Mouse (Mus musculus): ENCODE results near the gene Amfr.
A peak's percentile ranks its signal among the peaks of the same experiment; 100 is the strongest.

Amfr gene

GRCm38 (mm10) chr8:94012013-94012951 lies at the start of gene Amfr:
Gene Amfr (minus strand): TSS chr8:94012842.
- peak; percentile 87 to 89 for DNase-seq

- DNase-seq: peak; percentile 78 to 87
These were observed 44.7 kb upstream of the Amfr start for GRCm38 (mm10) chr8:94057157-94057854.

GRCm38 (mm10) chr8:94052696-94053095 lies 40.1 kb upstream of the Amfr start:
- DNase-seq: no peak

DNA sequence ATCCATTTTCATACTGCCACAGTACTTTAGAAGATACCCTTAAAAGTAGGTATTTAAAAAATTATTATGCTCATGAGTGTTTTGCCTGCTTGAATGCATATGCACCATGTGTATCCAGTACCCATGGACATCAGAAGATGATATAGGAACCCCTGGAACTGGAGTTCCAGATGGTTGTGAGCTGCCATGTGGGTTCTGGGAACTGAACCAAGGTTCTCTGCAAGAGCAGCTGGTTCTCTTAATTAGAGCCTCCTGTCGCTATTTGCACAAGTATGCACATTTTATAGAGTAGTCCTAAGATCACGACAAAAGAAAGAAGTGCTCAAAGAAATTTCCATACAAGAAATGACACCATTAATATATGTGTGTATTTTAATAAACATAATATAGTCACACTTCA lies 35.2 kb upstream of the Amfr start:
- DNase-seq: peak; percentile 57 to 64

GRCm38 (mm10) chr8:94037806-94038205 lies 25.2 kb upstream of the Amfr start:
- DNase-seq: peak; percentile 20 to 26

DNA sequence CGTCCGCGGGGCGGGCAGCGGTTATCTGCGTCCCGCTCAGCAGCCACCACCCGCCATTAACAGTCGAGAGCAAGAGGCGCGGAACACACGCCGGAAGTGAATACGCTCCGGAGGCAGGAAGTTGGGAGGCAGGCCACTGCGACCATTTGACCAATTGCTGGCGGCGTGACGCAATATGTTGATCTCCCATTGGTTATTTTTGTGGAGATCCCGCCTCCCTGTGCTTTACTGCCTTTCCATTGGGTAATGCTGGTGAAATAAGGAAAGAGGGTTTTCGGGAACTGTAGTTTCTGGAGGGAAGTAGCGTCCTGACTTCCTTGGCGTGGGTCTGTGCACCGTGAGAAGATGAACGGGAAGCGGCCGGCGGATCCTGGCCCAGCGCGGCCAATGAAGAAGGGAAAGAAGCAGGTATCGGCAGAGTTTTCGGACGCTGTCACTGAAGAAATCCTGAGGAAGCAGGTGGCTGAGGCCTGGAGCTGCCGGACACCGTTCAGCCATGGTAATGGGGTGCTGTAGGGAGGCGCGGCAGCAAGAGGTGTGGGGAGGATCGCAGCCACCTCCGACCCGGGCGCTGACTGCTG lies 24.4 kb upstream of the Amfr start, which contains the start of the genes Nudt21 and Ogfod1:
Nudt21 (minus strand) TSS at position 88 of the 581 bp plus-strand sequence.
Ogfod1 (plus strand) TSS at position 255 of the 581 bp plus-strand sequence.
- peak; percentile 97 for DNase-seq

GRCm38 (mm10) chr8:94036541-94036940 lies 23.9 kb upstream of the Amfr start:
- DNase-seq: peak; percentile 81 to 83

- DNase-seq: no peak
These were observed 22.6 kb upstream of the Amfr start for GRCm38 (mm10) chr8:94035200-94035599.

DNA sequence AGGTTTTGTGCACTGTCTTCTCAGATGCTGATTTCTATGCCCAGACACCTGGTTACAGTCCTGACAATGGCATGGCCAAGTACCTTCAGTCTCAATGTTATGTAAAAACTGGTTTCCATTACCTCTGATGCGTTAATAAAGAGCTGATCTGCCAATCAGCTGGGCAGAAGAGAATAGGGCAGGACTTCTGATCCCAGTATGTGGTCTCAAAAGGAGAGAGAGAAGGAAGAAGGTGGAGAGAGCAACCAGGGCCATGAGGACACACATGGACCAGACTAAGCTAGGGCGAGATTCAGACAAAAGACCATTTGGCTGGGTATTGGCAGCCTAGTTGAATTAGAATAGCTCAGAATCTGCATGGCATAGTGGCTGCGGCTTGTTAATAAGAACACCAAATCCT lies 21.0 kb upstream of the Amfr start:
- DNase-seq: no peak

- no peak for DNase-seq
These were observed 17.1 kb upstream of the Amfr start for GRCm38 (mm10) chr8:94029701-94030100.

GRCm38 (mm10) chr8:94023916-94024315 lies 11.3 kb upstream of the Amfr start:
- no peak for DNase-seq

GRCm38 (mm10) chr8:94013026-94013612 lies 477 bp upstream of the Amfr start:
- DNase-seq: no peak

GRCm38 (mm10) chr8:94011076-94012012 lies 1.3 kb downstream of the Amfr start:
- DNase-seq: no peak

DNA sequence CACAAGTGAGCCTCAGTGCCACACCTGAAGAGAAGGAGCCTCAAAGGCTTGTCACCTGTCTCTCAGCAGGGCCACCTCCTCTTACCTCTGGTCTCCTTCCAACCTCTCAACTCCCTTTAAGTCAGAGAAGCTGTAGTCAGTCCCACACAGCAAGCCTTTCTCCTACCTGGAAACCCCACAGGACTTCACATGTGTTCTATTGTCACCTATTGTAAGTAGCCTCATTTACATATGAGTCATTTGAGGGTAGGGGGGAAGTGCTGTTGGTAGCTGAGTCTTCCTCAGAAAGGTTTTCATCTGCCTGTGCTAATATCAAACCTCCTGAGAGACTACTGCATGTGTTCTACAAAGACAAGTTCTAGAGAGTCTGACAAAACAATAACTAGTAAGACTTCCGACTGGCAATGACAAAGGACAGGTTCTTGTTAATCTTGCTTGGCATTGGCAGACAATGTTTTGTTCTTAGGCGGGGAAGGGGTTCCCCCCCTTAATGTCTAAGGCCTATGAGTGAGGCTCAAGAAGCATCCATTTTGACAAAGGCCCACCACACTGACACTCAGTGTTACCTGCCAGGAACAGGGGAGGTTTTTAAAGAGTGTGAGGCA lies 2.4 kb downstream of the Amfr start:
- DNase-seq: no peak

DNA sequence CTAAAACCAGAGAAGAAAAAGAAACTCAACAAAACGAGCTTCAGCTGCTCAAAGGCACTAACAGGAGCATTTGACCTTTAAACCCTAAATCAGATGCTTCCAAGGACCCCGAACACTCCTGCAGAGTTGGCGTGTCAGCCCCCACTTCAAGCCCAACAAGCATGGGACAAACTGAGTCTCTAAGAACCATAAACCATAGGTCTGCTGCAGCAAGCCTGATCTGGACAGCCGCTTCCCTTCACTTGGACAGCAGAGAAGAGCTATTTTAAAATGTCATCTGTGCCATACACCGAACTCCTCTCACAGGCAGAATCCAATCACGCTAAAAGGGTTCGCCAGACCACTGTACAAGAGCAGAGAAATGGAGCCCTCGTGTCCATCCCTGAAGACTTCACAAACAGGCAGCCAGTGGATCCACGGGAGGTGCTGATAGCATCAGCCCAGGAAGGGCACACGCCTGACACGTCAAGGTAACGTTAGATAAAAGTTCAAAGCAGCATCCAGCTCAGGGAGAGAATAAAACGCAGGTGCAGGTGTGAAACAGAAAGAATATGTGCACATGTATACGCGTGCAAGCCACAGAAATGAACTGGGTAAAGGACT lies 3.3 kb downstream of the Amfr start:
- DNase-seq: no peak

- DNase-seq: no peak
These were observed 8.5 kb downstream of the Amfr start for GRCm38 (mm10) chr8:94004139-94004538.

- DNase-seq: peak in 1 of 2 experiments; percentile 34
These were observed 13.7 kb downstream of the Amfr start for GRCm38 (mm10) chr8:93998961-93999360.

GRCm38 (mm10) chr8:93989739-93990138 lies 22.9 kb downstream of the Amfr start:
- no peak for DNase-seq

GRCm38 (mm10) chr8:93984731-93985130 lies 27.9 kb downstream of the Amfr start:
- DNase-seq: no peak

DNA sequence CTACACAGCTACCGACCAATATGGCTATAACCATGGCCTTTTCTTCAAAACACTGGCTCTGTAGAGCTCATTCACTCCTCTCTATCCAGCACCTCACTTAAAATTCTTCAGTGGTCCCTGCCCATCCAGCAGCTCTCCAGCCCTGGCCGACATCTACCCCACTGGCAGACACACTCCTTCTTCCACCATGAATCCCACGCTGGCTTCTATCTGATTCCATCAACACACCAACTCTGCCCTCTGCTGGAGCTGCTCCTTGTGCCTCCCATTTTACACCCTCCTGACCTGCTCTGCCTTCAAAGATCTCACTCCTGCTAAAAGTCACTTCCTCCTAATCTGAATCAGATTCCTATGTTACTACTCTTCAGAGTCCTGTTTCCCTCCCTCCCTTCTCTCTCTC lies 28.8 kb downstream of the Amfr start:
- peak; percentile 61 to 72 for DNase-seq

- no peak for DNase-seq
These were observed 30.9 kb downstream of the Amfr start for GRCm38 (mm10) chr8:93981679-93982215.
